Mouse (Mus musculus): ENCODE results near the gene Rplp1. TPM values are rescaled to one million over a fixed set of nuclear protein-coding genes. Genes with fewer than 3 reads are reported as not detected.

The Rplp1 gene
- polyA plus RNA-seq, 1 experiment from 2014 or later: 1,617 TPM

GRCm38 (mm10) chr9:61911300-61912128 is 2.8 kb downstream of the Rplp1 start:
- no peak overlapping the region for H3K27ac ChIP-seq (ENCODE audit: low read depth)
- H3K9ac ChIP-seq: no peak overlapping the region
- no peak for DNase-seq
- H3K9me3 ChIP-seq (ENCODE audit: low read depth, low read length): no peaks in the 10 kb centered on the region
- H3K27me3 ChIP-seq (ENCODE audit: insufficient read depth, low read length): no peaks in the 10 kb centered on the region
- no peak for TF ChIP-seq CTCF (IDR thresholded peaks at IDR 0.05; ENCODE audit: low read depth)
- ATAC-seq (ENCODE audit: insufficient read depth): no peak
- H3K4me2 ChIP-seq: no peak overlapping the region
- H3K4me1 ChIP-seq (ENCODE audit: insufficient read depth): no peaks in the 10 kb centered on the region
- peaks cover 38% of the 10 kb centered on the region for H3K36me3 ChIP-seq (ENCODE audit: insufficient read depth)
- no peak overlapping the region for H3K4me3 ChIP-seq (ENCODE audit: low read depth, low read length)
- WGBS: 57% methylated on average over 6 of the region's 6 CpGs

GRCm38 (mm10) chr9:61910526-61911256 is 3.7 kb downstream of the Rplp1 start:
- no peaks in the 10 kb centered on the region for H3K9me3 ChIP-seq (ENCODE audit: low read depth, low read length)
- H3K4me1 ChIP-seq (ENCODE audit: insufficient read depth): no peaks in the 10 kb centered on the region
- H3K4me2 ChIP-seq: no peak overlapping the region
- H3K27ac ChIP-seq (ENCODE audit: low read depth): no peak overlapping the region
- H3K4me3 ChIP-seq (ENCODE audit: low read depth, low read length): no peak overlapping the region
- H3K36me3 ChIP-seq (ENCODE audit: insufficient read depth): peaks cover 37% of the 10 kb centered on the region
- no peaks in the 10 kb centered on the region for H3K27me3 ChIP-seq (ENCODE audit: insufficient read depth, low read length)
- peak; percentile 49 for TF ChIP-seq CTCF (IDR thresholded peaks at IDR 0.05; ENCODE audit: low read depth)
- ATAC-seq (ENCODE audit: insufficient read depth): 0 out of 2 replicates have a peak, but pooled peaks have one; percentile 28
- WGBS: 32% methylated on average over 20 of the region's 20 CpGs
- H3K9ac ChIP-seq: no peak overlapping the region
- DNase-seq: peak; percentile 64

DNA sequence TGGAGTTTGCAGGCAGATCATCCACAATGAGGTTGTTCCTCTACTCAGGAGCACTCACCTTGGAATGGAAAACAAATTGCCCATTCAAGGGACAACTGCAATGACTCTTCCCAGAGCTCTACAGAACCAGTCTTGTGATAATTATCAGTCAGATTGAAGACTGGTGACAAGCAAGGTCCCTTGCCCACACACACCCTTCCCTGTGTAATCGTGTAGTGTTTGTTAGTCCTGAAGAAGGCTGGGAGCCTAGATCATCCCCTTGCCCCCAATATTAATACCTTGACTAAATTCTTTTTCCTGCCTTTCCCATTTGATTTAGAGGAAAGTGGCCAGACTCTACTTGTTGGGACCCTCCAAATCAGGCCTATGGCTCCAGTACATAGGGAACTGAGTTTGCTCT is 4.7 kb downstream of the Rplp1 start:
- Histone ChIP-seq H3K9ac (no peak overlapping the region), H3K27ac (ENCODE audit: low read depth) (no peak overlapping the region), H3K27me3 (ENCODE audit: insufficient read depth, low read length) (no peaks in the 10 kb centered on the region), H3K4me2 (no peak overlapping the region), H3K36me3 (ENCODE audit: insufficient read depth) (peaks cover 37% of the 10 kb centered on the region), H3K4me1 (ENCODE audit: insufficient read depth) (peaks cover 8% of the 10 kb centered on the region), H3K4me3 (ENCODE audit: low read depth, low read length) (no peak overlapping the region), H3K9me3 (ENCODE audit: low read depth, low read length) (no peaks in the 10 kb centered on the region)
- DNase-seq: no peak
- ATAC-seq (ENCODE audit: insufficient read depth): no peak
- WGBS: 89% methylated on average over 1 of the region's 1 CpGs
- TF ChIP-seq CTCF (IDR thresholded peaks at IDR 0.05; ENCODE audit: low read depth): no peak

GRCm38 (mm10) chr9:61908832-61909407 is 5.4 kb downstream of the Rplp1 start:
- no peak overlapping the region for H3K4me2 ChIP-seq
- H3K9ac ChIP-seq: no peak overlapping the region
- H3K4me3 ChIP-seq (ENCODE audit: low read depth, low read length): no peak overlapping the region
- peaks cover 36% of the 10 kb centered on the region for H3K36me3 ChIP-seq (ENCODE audit: insufficient read depth)
- peaks cover 9% of the 10 kb centered on the region for H3K4me1 ChIP-seq (ENCODE audit: insufficient read depth)
- DNase-seq (no peak), ATAC-seq (ENCODE audit: insufficient read depth) (no peak)
- no peaks in the 10 kb centered on the region for H3K27me3 ChIP-seq (ENCODE audit: insufficient read depth, low read length)
- H3K9me3 ChIP-seq (ENCODE audit: low read depth, low read length): no peaks in the 10 kb centered on the region
- WGBS: 91% methylated on average over 11 of the region's 11 CpGs
- TF ChIP-seq CTCF (IDR thresholded peaks at IDR 0.05; ENCODE audit: low read depth): no peak
- no peak overlapping the region for H3K27ac ChIP-seq (ENCODE audit: low read depth)

GRCm38 (mm10) chr9:61908341-61908740 is 6.0 kb downstream of the Rplp1 start:
- Histone ChIP-seq H3K4me3 (ENCODE audit: low read depth, low read length) (no peak overlapping the region), H3K4me2 (no peak overlapping the region), H3K27ac (ENCODE audit: low read depth) (no peak overlapping the region), H3K27me3 (ENCODE audit: insufficient read depth, low read length) (no peaks in the 10 kb centered on the region), H3K9me3 (ENCODE audit: low read depth, low read length) (no peaks in the 10 kb centered on the region), H3K9ac (no peak overlapping the region), H3K4me1 (ENCODE audit: insufficient read depth) (peaks cover 9% of the 10 kb centered on the region), H3K36me3 (ENCODE audit: insufficient read depth) (peaks cover 31% of the 10 kb centered on the region)
- DNase-seq (no peak), ATAC-seq (ENCODE audit: insufficient read depth) (no peak)
- TF ChIP-seq CTCF (IDR thresholded peaks at IDR 0.05; ENCODE audit: low read depth): no peak
- 75% methylated on average over 3 of the region's 3 CpGs for WGBS

GRCm38 (mm10) chr9:61907621-61908295 is 6.6 kb downstream of the Rplp1 start:
- no peak overlapping the region for H3K4me2 ChIP-seq
- no peak overlapping the region for H3K27ac ChIP-seq (ENCODE audit: low read depth)
- H3K9me3 ChIP-seq (ENCODE audit: low read depth, low read length): no peaks in the 10 kb centered on the region
- H3K4me3 ChIP-seq (ENCODE audit: low read depth, low read length): no peak overlapping the region
- peaks cover 9% of the 10 kb centered on the region for H3K4me1 ChIP-seq (ENCODE audit: insufficient read depth)
- peaks cover 25% of the 10 kb centered on the region for H3K36me3 ChIP-seq (ENCODE audit: insufficient read depth)
- H3K9ac ChIP-seq: no peak overlapping the region
- DNase-seq (no peak), ATAC-seq (ENCODE audit: insufficient read depth) (no peak)
- 67% methylated on average over 4 of the region's 4 CpGs for WGBS
- no peak for TF ChIP-seq CTCF (IDR thresholded peaks at IDR 0.05; ENCODE audit: low read depth)
- no peaks in the 10 kb centered on the region for H3K27me3 ChIP-seq (ENCODE audit: insufficient read depth, low read length)

Data from lung, embryonic 14.5 days (tissue).